Mouse (Mus musculus): ENCODE results near the gene Rab3a.

Gene Rab3a

DNA sequence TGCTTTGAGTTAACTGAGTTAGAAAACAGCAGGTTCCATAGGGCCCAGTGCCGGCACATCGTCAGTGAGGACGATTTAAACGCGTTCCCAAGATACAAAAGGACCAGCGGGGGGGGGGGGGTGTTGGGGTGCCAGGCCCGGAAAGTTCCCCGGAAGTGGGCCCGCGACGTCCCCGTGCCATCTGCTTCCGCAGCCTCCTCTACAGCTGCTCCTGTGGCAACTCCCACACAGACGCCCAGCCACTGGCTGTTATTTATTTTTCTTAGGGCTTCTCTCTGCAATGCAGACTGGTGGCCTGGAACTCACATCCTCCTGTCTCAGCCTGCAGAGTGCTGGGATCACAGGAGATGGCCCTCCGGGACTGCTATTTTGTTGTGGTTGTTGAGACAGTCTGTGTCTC is 46.7 kb downstream of the Rab3a start:
- DNase-seq (ENCODE audit: low spot score) = no peak

DNA sequence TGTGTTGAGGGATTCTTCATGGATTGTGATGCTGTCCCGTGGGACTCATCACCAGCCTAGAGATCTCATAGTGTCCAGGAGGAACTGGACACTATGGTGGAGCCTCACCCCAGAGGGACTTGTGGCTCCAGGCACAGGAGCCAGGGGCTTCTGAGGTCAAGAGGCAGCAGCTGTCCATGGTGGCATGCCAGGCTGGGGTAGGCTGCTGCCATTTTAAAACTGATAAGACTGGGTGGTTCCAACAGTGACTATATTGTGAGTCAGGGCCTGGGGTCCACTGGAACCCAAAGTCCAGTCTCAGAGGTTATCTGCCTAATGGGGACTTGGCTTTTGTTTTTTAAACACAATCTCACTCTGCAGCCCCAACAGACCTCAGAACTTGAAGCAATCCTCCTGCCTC is 47.4 kb downstream of the Rab3a start:
- DNase-seq (ENCODE audit: low spot score) = no peak

DNA sequence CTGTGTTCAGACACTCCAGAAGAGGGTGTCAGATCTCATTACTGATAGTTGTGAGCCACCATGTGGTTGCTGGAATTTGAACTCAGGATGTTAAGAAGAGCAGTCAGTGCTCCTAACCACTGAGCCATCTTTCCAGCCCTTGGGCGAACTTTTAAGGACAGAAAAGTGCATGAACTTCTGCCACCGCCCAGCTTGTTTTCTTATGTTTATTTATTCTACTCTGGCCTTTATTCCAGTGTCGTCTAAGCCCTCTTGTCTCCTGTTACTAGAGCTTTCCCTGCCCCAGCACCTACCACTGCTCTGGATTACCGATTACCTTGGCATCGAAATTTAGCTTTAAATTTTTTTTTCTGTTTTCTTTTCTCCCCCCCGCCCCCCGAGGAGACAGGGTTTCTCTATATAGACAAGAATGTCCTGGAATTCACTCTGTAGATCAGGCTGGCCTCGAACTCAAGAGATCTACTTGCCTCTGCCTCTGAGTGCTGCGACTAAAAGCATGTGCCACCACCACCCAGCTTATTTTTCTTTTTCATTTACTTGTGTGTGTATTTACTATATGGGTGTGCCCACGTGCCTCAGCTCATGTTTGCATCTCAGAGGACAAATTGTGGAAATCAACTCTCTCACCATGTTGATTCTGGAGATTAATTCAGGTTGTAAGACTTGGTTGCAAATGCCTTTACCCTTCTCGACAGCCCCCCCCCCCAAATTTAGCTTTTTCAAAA is 48.5 kb downstream of the Rab3a start:
- no peak for DNase-seq (ENCODE audit: low spot score)

DNA sequence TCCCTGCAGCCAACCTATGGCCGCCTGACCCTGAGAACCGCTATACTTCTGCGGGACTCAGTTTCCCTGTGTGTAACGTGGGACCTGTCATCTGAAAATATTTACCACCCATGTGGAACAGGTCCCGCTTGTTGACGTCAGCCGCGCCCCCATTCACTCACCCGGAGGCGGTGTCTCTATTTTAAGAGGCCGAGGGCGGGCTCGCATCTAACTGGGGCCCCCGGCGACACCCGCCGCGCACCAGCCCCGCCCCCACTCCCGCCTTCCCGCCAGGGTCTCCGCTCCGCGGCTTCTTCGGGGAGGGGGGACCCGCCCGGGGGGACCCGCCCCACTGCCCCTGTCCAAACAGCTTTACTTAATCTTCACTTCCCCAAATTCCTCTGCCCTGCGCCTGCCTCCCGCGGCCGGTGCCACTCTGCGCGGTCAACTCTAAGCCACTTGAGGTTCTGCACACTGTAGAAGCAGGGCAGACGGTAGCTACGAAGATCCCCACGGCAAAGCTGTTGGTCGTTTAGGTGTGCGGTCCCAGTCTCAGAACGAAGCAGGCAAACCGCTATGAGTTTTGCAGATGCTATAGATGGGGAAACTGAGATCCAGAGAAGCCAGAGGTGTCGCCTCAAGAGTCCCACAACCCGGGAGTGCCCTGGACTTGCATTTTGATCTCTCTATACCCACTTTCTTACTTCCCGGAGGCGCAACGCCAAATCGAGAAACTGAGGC is 49.4 kb downstream of the Rab3a start:
- DNase-seq (ENCODE audit: low spot score) = no peak

DNA sequence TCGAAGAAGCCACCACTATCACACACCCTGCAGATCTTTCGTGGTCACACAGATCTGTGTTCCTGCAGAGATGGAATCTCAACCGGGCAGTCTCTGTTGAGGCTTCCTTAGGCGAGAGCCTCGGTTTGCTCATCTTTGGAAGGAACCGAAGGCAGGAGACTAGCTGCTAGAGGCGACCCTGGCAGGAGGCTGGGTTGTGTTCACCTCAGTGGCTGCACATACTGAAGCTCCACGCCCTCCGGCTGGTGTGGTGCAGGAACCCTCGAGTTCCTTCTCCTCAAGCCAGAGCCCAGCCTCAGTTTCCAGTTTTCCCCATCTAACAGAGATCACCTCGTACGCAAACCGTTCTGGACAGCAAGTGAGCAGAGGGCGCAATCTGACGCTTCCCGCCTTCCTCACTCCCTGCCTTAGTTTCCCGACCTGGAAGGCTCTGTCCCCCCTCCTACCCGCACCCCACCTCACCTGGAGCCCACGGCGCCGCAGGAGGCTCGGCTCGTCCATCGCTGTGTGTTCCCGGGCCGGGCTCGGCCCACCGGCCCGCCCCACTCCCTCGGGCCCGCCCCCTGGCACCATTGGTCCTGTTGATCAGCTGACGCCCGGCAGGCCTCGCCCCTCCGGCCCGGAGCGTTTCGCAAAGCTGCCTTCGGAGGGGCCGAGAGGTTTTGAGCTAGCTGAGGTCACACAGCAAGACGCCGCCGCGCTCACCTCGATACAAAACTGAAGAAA is 50.2 kb downstream of the Rab3a start, which contains the start of gene Mast3:
Gene Mast3 (minus strand): TSS at position 574 of the 726 bp plus-strand sequence.
- DNase-seq (ENCODE audit: low spot score) = peak; percentile 76

DNA sequence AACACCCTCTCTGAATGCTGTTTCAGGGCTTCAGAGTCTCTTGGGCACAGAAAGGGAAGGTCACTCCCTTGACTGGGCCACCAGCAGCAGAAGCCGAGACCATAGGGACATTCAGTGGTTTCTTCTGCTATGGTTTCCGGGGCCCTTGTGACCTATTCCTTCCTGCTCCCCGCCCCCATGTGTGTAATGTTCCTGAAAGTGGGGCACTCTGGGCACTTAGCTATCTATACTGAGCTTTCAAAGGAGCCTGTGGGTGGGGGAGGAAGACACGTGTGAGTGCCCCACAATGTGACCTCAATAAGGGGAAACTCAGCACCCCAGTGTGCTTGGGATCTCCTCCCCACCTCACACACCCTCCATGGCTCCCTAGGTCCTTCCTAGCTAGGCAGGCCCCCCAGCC is 52.1 kb downstream of the Rab3a start:
- no peak for DNase-seq (ENCODE audit: low spot score)

DNA sequence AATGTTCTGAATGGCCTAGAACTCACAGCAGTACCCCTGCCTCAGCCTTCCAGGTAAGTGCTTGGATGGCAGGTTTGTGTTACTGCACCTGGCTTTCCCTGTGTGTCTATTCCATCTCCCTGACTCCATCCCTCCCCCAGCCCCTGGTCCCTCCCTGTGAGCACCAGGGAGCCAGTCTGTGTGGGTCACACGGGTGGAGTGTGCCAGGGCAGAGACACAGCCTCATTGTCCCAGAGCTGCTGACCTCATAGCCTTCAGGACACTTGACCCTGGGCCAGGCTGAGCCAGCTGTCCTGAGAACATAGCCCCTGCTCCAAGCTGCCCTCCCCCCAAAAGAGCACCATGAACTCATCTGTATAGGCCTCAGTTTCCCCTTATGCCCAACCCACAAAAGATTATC is 52.8 kb downstream of the Rab3a start:
- DNase-seq (ENCODE audit: low spot score) = no peak

DNA sequence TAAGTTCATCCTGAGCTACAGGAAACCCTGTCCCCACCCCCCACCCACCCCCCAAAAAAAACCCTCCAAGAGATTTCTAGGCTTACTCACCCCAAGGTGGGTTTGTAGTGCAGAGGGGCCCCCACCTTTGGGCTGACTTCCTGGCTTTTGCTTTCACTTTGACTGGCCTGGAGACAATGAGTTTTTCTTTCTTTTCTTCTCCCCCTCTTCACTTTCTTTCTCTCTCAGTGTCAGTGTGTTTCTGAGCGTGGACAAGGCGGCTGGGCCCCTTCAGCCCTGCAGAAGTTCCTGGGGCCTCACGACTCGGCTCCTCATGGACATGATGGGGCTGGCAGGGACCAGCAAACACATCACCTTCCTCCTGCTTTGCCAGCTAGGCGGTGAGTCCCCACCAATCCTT is 53.8 kb downstream of the Rab3a start, which contains the start of gene Il12rb1:
Gene Il12rb1 (plus strand): TSS at position 211 of the 400 bp plus-strand sequence.
- DNase-seq (ENCODE audit: low spot score) = no peak
